Mouse (Mus musculus) liver, adult 2 months (tissue): ENCODE results near the gene AI837181.

ENCODE experiments used
- CTCF ChIP-seq: fragments of 200-500 bp; IDR thresholded peaks from 2 replicates; pipeline ENCODE4 v1.5.1; 2011; ENCODE audit warnings: low read depth, low read length, control low read depth
- POLR2A ChIP-seq: fragments of 200-500 bp; IDR thresholded peaks from 2 replicates; pipeline ENCODE4 v1.6.1; 2011; ENCODE audit warnings: low read length, control low read depth; ENCODE audit not compliant: insufficient read depth; ENCODE audit errors: extremely low read depth

DNA sequence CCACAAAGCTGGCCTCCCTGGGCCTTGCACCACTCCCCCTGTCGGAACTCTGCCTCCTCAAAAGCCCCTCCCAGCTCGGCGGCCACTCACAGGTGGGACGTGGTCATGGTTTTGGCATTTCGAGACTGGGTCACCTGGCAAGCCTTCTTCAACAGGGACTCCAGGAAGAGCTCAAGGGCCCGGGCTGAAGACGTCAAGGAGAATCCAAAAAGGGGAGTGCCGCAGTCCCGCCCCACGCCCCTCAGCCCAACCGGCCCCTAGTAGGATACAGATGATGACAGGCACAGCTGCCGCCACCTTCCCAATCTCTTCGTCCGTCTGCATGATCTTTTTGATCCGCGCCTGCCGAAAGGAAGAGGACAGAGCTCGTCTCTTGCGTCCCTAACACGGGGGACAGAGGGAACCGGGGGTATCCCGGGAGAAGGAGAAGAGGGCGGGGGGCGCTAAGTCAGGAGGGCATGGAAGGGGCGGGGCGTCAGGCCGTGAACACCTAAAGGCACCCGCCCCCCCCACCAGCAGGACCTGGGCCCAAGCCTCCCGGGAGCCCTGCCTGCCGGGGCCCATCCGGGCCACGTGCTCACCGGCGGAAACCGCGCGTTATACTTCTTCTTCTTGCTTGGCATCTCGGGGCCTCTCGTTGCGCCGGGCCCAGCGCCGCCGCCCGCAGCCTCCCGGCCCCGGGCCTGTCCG, 707 bp upstream of the AI837181 start:
- no peak for TF ChIP-seq POLR2A
- no peak for TF ChIP-seq CTCF
